Mouse (Mus musculus): ENCODE measurements at regions not wholly inside any gene's neighbourhood (a gene's known extent, or its start where the extent isn't known, plus 50 kb on each side); places are given as distances from the start of the nearest gene placed in this dataset.

- WGBS: 43% methylated on average over 2 of the region's 2 CpGs
- DNase-seq (ENCODE audit: low spot score): peak; percentile 79
- Histone ChIP-seq H3K27ac (no peak overlapping the region), H3K36me3 (replicated peaks; ENCODE audit: control insufficient read depth, insufficient read depth) (no peaks in the 10 kb centered on the region), H3K9ac (no peak overlapping the region), H3K27me3 (ENCODE audit: control insufficient read depth, insufficient read depth, low read length) (no peaks in the 10 kb centered on the region), H3K4me3 (replicated peaks; ENCODE audit: low read length) (no peak overlapping the region), H3K4me1 (replicated peaks; ENCODE audit: control insufficient read depth, insufficient read depth, low read length) (no peaks in the 10 kb centered on the region), H3K4me2 (replicated peaks) (no peak overlapping the region), H3K9me3 (ENCODE audit: control insufficient read depth, low read length) (no peaks in the 10 kb centered on the region)
- peak; percentile 95 for ATAC-seq (ENCODE audit: low FRiP score)
Measured at GRCm38 (mm10) chr4:66482495-66483291, 78.3 kb upstream of the Astn2 start.

GRCm38 (mm10) chr4:66478601-66479217 is 74.3 kb upstream of the Astn2 start:
- WGBS: 79% methylated on average over 8 of the region's 8 CpGs
- no peaks in the 10 kb centered on the region for H3K4me1 ChIP-seq (replicated peaks; ENCODE audit: control insufficient read depth, insufficient read depth, low read length)
- H3K9me3 ChIP-seq (ENCODE audit: control insufficient read depth, low read length): no peaks in the 10 kb centered on the region

More at GRCm38 (mm10) chr4:66478601-66479217, 74.3 kb upstream of the Astn2 start:
- Histone ChIP-seq H3K4me2 (replicated peaks) (no peak overlapping the region), H3K36me3 (replicated peaks; ENCODE audit: control insufficient read depth, insufficient read depth) (no peaks in the 10 kb centered on the region), H3K27ac (no peak overlapping the region), H3K9ac (no peak overlapping the region), H3K27me3 (ENCODE audit: control insufficient read depth, insufficient read depth, low read length) (no peaks in the 10 kb centered on the region), H3K4me3 (replicated peaks; ENCODE audit: low read length) (no peak overlapping the region)
- DNase-seq (ENCODE audit: low spot score) (no peak), ATAC-seq (ENCODE audit: low FRiP score) (no peak)

Measured in hindbrain, embryonic 14.5 days (tissue).